Mouse (Mus musculus): ENCODE data around the gene Ccdc9b. TPM values are rescaled to one million over a fixed set of nuclear protein-coding genes. Genes with fewer than 3 reads are reported as not detected.

Gene Ccdc9b
- total and polyA plus RNA-seq, 2 experiments from 2014 or later, result 3.3 to 6.8 TPM

GRCm38 (mm10) chr2:118804474-118804873 lies 42.0 kb upstream of the Ccdc9b start:
- H3K9me3 ChIP-seq (replicated peaks; ENCODE audit: control insufficient read depth, low read length), result no peaks in the 10 kb centered on the region
- no peak overlapping the region for H3K9ac ChIP-seq (replicated peaks; ENCODE audit: low read depth, low read length)
- ATAC-seq (ENCODE audit: insufficient read depth, low read depth), result no peak
- no peaks in the 10 kb centered on the region for H3K4me1 ChIP-seq (ENCODE audit: control insufficient read depth, insufficient read depth)
- 71% methylated on average over 2 of the region's 2 CpGs for WGBS
- no peak for TF ChIP-seq CTCF (IDR thresholded peaks at IDR 0.05; ENCODE audit: low read depth)
- no peak for TF ChIP-seq EP300 (IDR thresholded peaks at IDR 0.05; ENCODE audit: low read depth)
- no peak overlapping the region for H3K27ac ChIP-seq (ENCODE audit: low read depth)
- H3K4me2 ChIP-seq (ENCODE audit: low read depth, low read length), result no peak overlapping the region
- H3K36me3 ChIP-seq (replicated peaks; ENCODE audit: control insufficient read depth, insufficient read depth, low read length), result no peaks in the 10 kb centered on the region
- H3K4me3 ChIP-seq (ENCODE audit: low read depth, low read length), result no peak overlapping the region
- H3K27me3 ChIP-seq (ENCODE audit: control insufficient read depth, insufficient read depth, low read length), result no peaks in the 10 kb centered on the region
- DNase-seq (ENCODE audit: low spot score), result no peak

GRCm38 (mm10) chr2:118802542-118803118 lies 40.2 kb upstream of the Ccdc9b start:
- TF ChIP-seq CTCF (IDR thresholded peaks at IDR 0.05; ENCODE audit: low read depth), result no peak
- TF ChIP-seq EP300 (IDR thresholded peaks at IDR 0.05; ENCODE audit: low read depth), result no peak
- ATAC-seq (ENCODE audit: insufficient read depth, low read depth) (no peak), DNase-seq (ENCODE audit: low spot score) (no peak)
- Histone ChIP-seq H3K9ac (replicated peaks; ENCODE audit: low read depth, low read length) (no peak overlapping the region), H3K4me1 (ENCODE audit: control insufficient read depth, insufficient read depth) (no peaks in the 10 kb centered on the region), H3K4me3 (ENCODE audit: low read depth, low read length) (no peak overlapping the region), H3K9me3 (replicated peaks; ENCODE audit: control insufficient read depth, low read length) (no peaks in the 10 kb centered on the region), H3K27ac (ENCODE audit: low read depth) (no peak overlapping the region), H3K27me3 (ENCODE audit: control insufficient read depth, insufficient read depth, low read length) (no peaks in the 10 kb centered on the region), H3K36me3 (replicated peaks; ENCODE audit: control insufficient read depth, insufficient read depth, low read length) (no peaks in the 10 kb centered on the region), H3K4me2 (ENCODE audit: low read depth, low read length) (no peak overlapping the region)
- 65% methylated on average over 4 of the region's 4 CpGs for WGBS

GRCm38 (mm10) chr2:118793636-118794035 lies 31.2 kb upstream of the Ccdc9b start:
- DNase-seq (ENCODE audit: low spot score) (no peak), ATAC-seq (ENCODE audit: insufficient read depth, low read depth) (no peak)
- Histone ChIP-seq H3K27me3 (ENCODE audit: control insufficient read depth, insufficient read depth, low read length) (no peaks in the 10 kb centered on the region), H3K4me2 (ENCODE audit: low read depth, low read length) (no peak overlapping the region), H3K4me1 (ENCODE audit: control insufficient read depth, insufficient read depth) (peaks cover 7% of the 10 kb centered on the region), H3K9me3 (replicated peaks; ENCODE audit: control insufficient read depth, low read length) (no peaks in the 10 kb centered on the region), H3K36me3 (replicated peaks; ENCODE audit: control insufficient read depth, insufficient read depth, low read length) (no peaks in the 10 kb centered on the region), H3K4me3 (ENCODE audit: low read depth, low read length) (no peak overlapping the region), H3K27ac (ENCODE audit: low read depth) (no peak overlapping the region), H3K9ac (replicated peaks; ENCODE audit: low read depth, low read length) (no peak overlapping the region)
- TF ChIP-seq EP300 (IDR thresholded peaks at IDR 0.05; ENCODE audit: low read depth) (no peak), CTCF (IDR thresholded peaks at IDR 0.05; ENCODE audit: low read depth) (no peak)
- WGBS, result 71% methylated on average over 4 of the region's 4 CpGs

- H3K27me3 ChIP-seq (ENCODE audit: control insufficient read depth, insufficient read depth, low read length), result no peaks in the 10 kb centered on the region
- H3K36me3 ChIP-seq (replicated peaks; ENCODE audit: control insufficient read depth, insufficient read depth, low read length), result no peaks in the 10 kb centered on the region
- H3K9ac ChIP-seq (replicated peaks; ENCODE audit: low read depth, low read length), result no peak overlapping the region
- H3K4me2 ChIP-seq (ENCODE audit: low read depth, low read length), result no peak overlapping the region
- ATAC-seq (ENCODE audit: insufficient read depth, low read depth) (no peak), DNase-seq (ENCODE audit: low spot score) (no peak)
- H3K4me3 ChIP-seq (ENCODE audit: low read depth, low read length), result no peak overlapping the region
- no peak overlapping the region for H3K27ac ChIP-seq (ENCODE audit: low read depth)
- 80% methylated on average over 4 of the region's 4 CpGs for WGBS
- TF ChIP-seq CTCF (IDR thresholded peaks at IDR 0.05; ENCODE audit: low read depth), result no peak
- no peak for TF ChIP-seq EP300 (IDR thresholded peaks at IDR 0.05; ENCODE audit: low read depth)
- H3K9me3 ChIP-seq (replicated peaks; ENCODE audit: control insufficient read depth, low read length), result no peaks in the 10 kb centered on the region
- peaks cover 7% of the 10 kb centered on the region for H3K4me1 ChIP-seq (ENCODE audit: control insufficient read depth, insufficient read depth)
These were observed 29.8 kb upstream of the Ccdc9b start for GRCm38 (mm10) chr2:118792259-118792613.

GRCm38 (mm10) chr2:118791591-118792258 lies 29.3 kb upstream of the Ccdc9b start:
- H3K4me2 ChIP-seq (ENCODE audit: low read depth, low read length), result no peak overlapping the region
- 88% methylated on average over 26 of the region's 26 CpGs for WGBS

More at GRCm38 (mm10) chr2:118791591-118792258, 29.3 kb upstream of the Ccdc9b start:
- TF ChIP-seq CTCF (IDR thresholded peaks at IDR 0.05; ENCODE audit: low read depth) (no peak), EP300 (IDR thresholded peaks at IDR 0.05; ENCODE audit: low read depth) (no peak)
- no peak overlapping the region for H3K27ac ChIP-seq (ENCODE audit: low read depth)
- H3K9me3 ChIP-seq (replicated peaks; ENCODE audit: control insufficient read depth, low read length), result no peaks in the 10 kb centered on the region
- no peak overlapping the region for H3K9ac ChIP-seq (replicated peaks; ENCODE audit: low read depth, low read length)
- H3K27me3 ChIP-seq (ENCODE audit: control insufficient read depth, insufficient read depth, low read length), result no peaks in the 10 kb centered on the region
- DNase-seq (ENCODE audit: low spot score) (no peak), ATAC-seq (ENCODE audit: insufficient read depth, low read depth) (no peak)
- no peaks in the 10 kb centered on the region for H3K36me3 ChIP-seq (replicated peaks; ENCODE audit: control insufficient read depth, insufficient read depth, low read length)
- no peak overlapping the region for H3K4me3 ChIP-seq (ENCODE audit: low read depth, low read length)
- H3K4me1 ChIP-seq (ENCODE audit: control insufficient read depth, insufficient read depth), result peaks cover 7% of the 10 kb centered on the region

Data from heart, postnatal 0 days (tissue).